Mouse (Mus musculus) G1E (cell line): ENCODE results near the gene Pam. TPM values are rescaled to one million over a fixed set of nuclear protein-coding genes. Genes with fewer than 3 reads are reported as not detected.

Experiments
- ATAC-seq: 2 replicates; pipeline ENCODE4 v1.8.0; 2016; ENCODE audit warnings: mild to moderate bottlenecking; ENCODE audit not compliant: insufficient number of reproducible peaks, poor library complexity, low FRiP score, severe bottlenecking; ENCODE audit errors: extremely low read depth
- DNase-seq: peaks from one replicate; pipeline ENCODE4 v3.0.0; 2012; ENCODE audit warnings: low spot score
- H3K27me3 ChIP-seq: 2 replicates; pipeline ENCODE4 v1.6.1; 2012; ENCODE audit warnings: mild to moderate bottlenecking, low read length, inconsistent platforms; ENCODE audit not compliant: insufficient read depth
- H3K36me3 ChIP-seq: replicated peaks from 2 replicates; pipeline ENCODE3; 2012; ENCODE audit warnings: mild to moderate bottlenecking, inconsistent platforms
- H3K4me1 ChIP-seq: 2 replicates; pipeline ENCODE4 v1.6.1; 2012; ENCODE audit warnings: low read depth, low read length, inconsistent platforms, mixed read lengths; ENCODE audit not compliant: insufficient read depth
- H3K4me3 ChIP-seq: 2 replicates; pipeline ENCODE4 v1.5.1; 2012; ENCODE audit warnings: low read depth, mild to moderate bottlenecking, inconsistent platforms, low read length, moderate library complexity, mixed read lengths
- H3K9me3 ChIP-seq: replicated peaks from 2 replicates; pipeline ENCODE4 v1.6.1; 2012; ENCODE audit warnings: inconsistent platforms
- CTCF ChIP-seq: IDR thresholded peaks from 2 replicates; pipeline ENCODE4 v1.5.1; 2012; ENCODE audit warnings: low read depth, low read length, inconsistent platforms, mixed read lengths
- GATA1 ChIP-seq: IDR thresholded peaks from 2 replicates; pipeline ENCODE4 v1.6.1; 2012; ENCODE audit warnings: borderline replicate concordance, low read length, inconsistent platforms, mixed read lengths
- GATA2 ChIP-seq: IDR thresholded peaks from 2 replicates; pipeline ENCODE4 v1.6.1; 2012; ENCODE audit warnings: low read depth, low read length, inconsistent platforms, borderline replicate concordance
- POLR2AphosphoS5 ChIP-seq: IDR thresholded peaks from 2 replicates; pipeline ENCODE4 v1.6.1; 2012; ENCODE audit warnings: low read depth, low read length, inconsistent platforms; ENCODE audit not compliant: insufficient replicate concordance
- TAL1 ChIP-seq: conservative IDR thresholded peaks from 2 replicates; pipeline ENCODE4 v1.6.1; 2012; ENCODE audit warnings: low read depth, low read length, inconsistent platforms, mixed read lengths
- polyA plus RNA-seq: library from polyadenylated mRNA; stranded (reverse); fragments of >175 nt; gene quantifications from 2 replicates; pipeline ENCODE4 v1.2.3, GENCODE M21; 2012
- total RNA-seq, 2 experiments: library from RNA; stranded (forward) in 1 of 2; stranded (reverse) in 1 of 2; fragments of 200-1000 nt in 1 of 2; fragments of >200 nt in 1 of 2; fragmentation: Nextera tagmentation in 1 of 2; gene quantifications; 2 replicates each; pipeline ENCODE4 v1.2.3; 2014 to 2017

Gene Pam
- total and polyA plus RNA-seq, 3 experiments, result 0.60 TPM; not detected in 2

GRCm38 (mm10) chr1:97997088-97997487 lies 98.4 kb downstream of the Pam start:
- Histone ChIP-seq H3K4me3 (no peak overlapping the region), H3K36me3 (no peaks in the 10 kb centered on the region), H3K4me1 (no peaks in the 10 kb centered on the region), H3K27me3 (no peaks in the 10 kb centered on the region), H3K9me3 (peaks cover 19% of the 10 kb centered on the region)
- TF ChIP-seq GATA1 (no peak), POLR2AphosphoS5 (no peak), GATA2 (no peak), TAL1 (no peak), CTCF (no peak)
- no peak for DNase-seq
- ATAC-seq, result no peak

GRCm38 (mm10) chr1:97991976-97992375 lies 103.5 kb downstream of the Pam start:
- Histone ChIP-seq H3K9me3 (peaks cover 17% of the 10 kb centered on the region), H3K27me3 (no peaks in the 10 kb centered on the region), H3K4me3 (no peak overlapping the region), H3K4me1 (no peaks in the 10 kb centered on the region), H3K36me3 (no peaks in the 10 kb centered on the region)
- ATAC-seq (no peak), DNase-seq (no peak)
- no peak for TF ChIP-seq TAL1
- no peak for TF ChIP-seq GATA1
- no peak for TF ChIP-seq GATA2
- no peak for TF ChIP-seq POLR2AphosphoS5
- no peak for TF ChIP-seq CTCF

- no peak for ATAC-seq
- TF ChIP-seq CTCF, result no peak
- TF ChIP-seq GATA2, result no peak
- TF ChIP-seq GATA1, result no peak
- no peak for TF ChIP-seq TAL1
Observed at GRCm38 (mm10) chr1:97983189-97983588, 112.3 kb downstream of the Pam start.

GRCm38 (mm10) chr1:97979422-97979821 lies 116.0 kb downstream of the Pam start:
- no peak overlapping the region for H3K4me3 ChIP-seq
- TF ChIP-seq GATA2 (no peak), POLR2AphosphoS5 (no peak), TAL1 (no peak), CTCF (no peak), GATA1 (no peak)
- no peak for DNase-seq
- no peaks in the 10 kb centered on the region for H3K27me3 ChIP-seq
- ATAC-seq, result no peak
- H3K4me1 ChIP-seq, result no peaks in the 10 kb centered on the region
- H3K9me3 ChIP-seq, result peaks cover 21% of the 10 kb centered on the region
- no peaks in the 10 kb centered on the region for H3K36me3 ChIP-seq

More at GRCm38 (mm10) chr1:97983189-97983588, 112.3 kb downstream of the Pam start:
- no peak overlapping the region for H3K4me3 ChIP-seq
- DNase-seq, result no peak
- H3K36me3 ChIP-seq, result no peaks in the 10 kb centered on the region
- peaks cover 3% of the 10 kb centered on the region for H3K9me3 ChIP-seq
- H3K27me3 ChIP-seq, result no peaks in the 10 kb centered on the region
- H3K4me1 ChIP-seq, result no peaks in the 10 kb centered on the region

- no peaks in the 10 kb centered on the region for H3K36me3 ChIP-seq
- ATAC-seq (no peak), DNase-seq (no peak)
- H3K9me3 ChIP-seq, result peaks cover 30% of the 10 kb centered on the region
- H3K4me3 ChIP-seq, result no peak overlapping the region
- TF ChIP-seq TAL1, result no peak
- H3K4me1 ChIP-seq, result no peaks in the 10 kb centered on the region
- H3K27me3 ChIP-seq, result no peaks in the 10 kb centered on the region
Observed at GRCm38 (mm10) chr1:97977521-97977920, 117.9 kb downstream of the Pam start.

- ATAC-seq, result no peak
- 0 out of 2 replicates have a peak overlapping the region, but pooled peaks have one; percentile 25 for H3K4me3 ChIP-seq
- TF ChIP-seq TAL1, result no peak
- TF ChIP-seq POLR2AphosphoS5, result no peak
- no peak for TF ChIP-seq CTCF
- TF ChIP-seq GATA1, result no peak
- TF ChIP-seq GATA2, result no peak
- H3K4me1 ChIP-seq, result no peaks in the 10 kb centered on the region
- no peaks in the 10 kb centered on the region for H3K27me3 ChIP-seq
- H3K9me3 ChIP-seq, result peaks cover 31% of the 10 kb centered on the region
- no peaks in the 10 kb centered on the region for H3K36me3 ChIP-seq
- no peak for DNase-seq
Observed at GRCm38 (mm10) chr1:97976873-97977473, 118.5 kb downstream of the Pam start.

GRCm38 (mm10) chr1:97976072-97976471 lies 119.4 kb downstream of the Pam start:
- H3K4me1 ChIP-seq, result no peaks in the 10 kb centered on the region
- no peaks in the 10 kb centered on the region for H3K36me3 ChIP-seq
- ATAC-seq, result no peak
- peaks cover 32% of the 10 kb centered on the region for H3K9me3 ChIP-seq
- TF ChIP-seq GATA1, result no peak
- TF ChIP-seq GATA2, result no peak
- no peak for TF ChIP-seq TAL1
- no peak for TF ChIP-seq POLR2AphosphoS5
- TF ChIP-seq CTCF, result no peak
- no peaks in the 10 kb centered on the region for H3K27me3 ChIP-seq
- DNase-seq, result no peak
- no peak overlapping the region for H3K4me3 ChIP-seq
